Mouse (Mus musculus) bone marrow macrophage, adult 2 months (primary cell): Measurements from ENCODE around the gene Trim16.

Experiments
- CTCF ChIP-seq: IDR thresholded peaks from 2 replicates; pipeline ENCODE4 v1.5.1; 2012; ENCODE audit warnings: low read depth, mild to moderate bottlenecking, low read length, moderate library complexity
- POLR2A ChIP-seq: IDR thresholded peaks from 2 replicates; pipeline ENCODE4 v1.6.1; 2012; ENCODE audit warnings: mild to moderate bottlenecking, low read depth, low read length, borderline replicate concordance

DNA sequence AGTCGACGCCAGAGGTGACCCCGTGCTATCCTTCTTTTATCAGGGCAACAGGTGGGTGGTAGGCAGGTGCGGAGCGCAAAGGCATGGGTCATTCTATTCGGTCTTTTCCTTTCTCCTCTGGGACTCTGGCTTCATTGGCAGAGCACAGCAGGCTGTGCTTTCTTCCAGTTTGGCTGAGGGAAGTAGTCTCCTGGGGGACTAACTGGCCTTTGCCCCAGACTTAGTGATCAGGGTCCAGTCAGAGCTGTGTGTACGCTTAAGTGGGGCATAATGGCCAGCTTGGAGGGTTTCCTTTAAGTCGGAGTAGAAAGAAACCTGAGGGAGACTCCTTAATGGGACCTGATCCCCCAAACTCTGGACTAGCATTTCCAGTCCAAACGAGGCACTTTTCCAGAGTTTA, 53.4 kb downstream of the Trim16 start:
- no peak for TF ChIP-seq CTCF
- no peak for TF ChIP-seq POLR2A
